Mouse (Mus musculus): Measurements from ENCODE around the gene Acot7. TPM values are rescaled to one million over a fixed set of nuclear protein-coding genes. Genes with fewer than 3 reads are reported as not detected.

The Acot7 gene
- polyA plus RNA-seq, 1 experiment from 2014 or later, result 276 TPM

DNA sequence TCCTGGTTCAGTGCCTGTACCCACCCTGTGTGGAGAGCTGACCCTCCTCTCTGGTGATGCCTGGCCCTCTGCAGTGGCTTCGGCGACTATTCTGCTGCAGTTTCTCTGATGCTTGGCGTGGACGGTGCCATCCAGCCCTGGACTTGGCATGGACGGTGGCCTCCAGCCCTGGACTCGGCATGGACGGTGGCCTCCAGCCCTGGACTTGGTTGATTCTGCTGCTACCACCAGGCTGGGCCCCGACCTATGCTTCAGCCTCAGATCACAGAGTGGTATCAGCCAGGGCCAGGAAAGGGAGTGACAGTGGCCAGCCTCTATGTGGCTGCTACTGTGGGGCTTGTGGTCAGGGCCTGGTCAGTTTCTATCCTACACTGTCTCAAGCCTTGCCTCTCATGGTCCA lies 66.0 kb downstream of the Acot7 start:
- ATAC-seq (ENCODE audit: low FRiP score, low TSS enrichment) (no peak), DNase-seq (no peak)
- WGBS, result 92% methylated on average over 8 of the region's 8 CpGs
- Histone ChIP-seq H3K4me1 (ENCODE audit: control insufficient read depth, insufficient read depth, low read length) (no peaks in the 10 kb centered on the region), H3K27me3 (ENCODE audit: control insufficient read depth, insufficient read depth, low read length) (no peaks in the 10 kb centered on the region), H3K36me3 (ENCODE audit: control insufficient read depth, insufficient read depth, low read length) (peaks cover 18% of the 10 kb centered on the region; the same call in 1 of the 2 replicates), H3K9ac (replicated peaks; ENCODE audit: low read length) (no peak overlapping the region), H3K9me3 (ENCODE audit: control insufficient read depth, low read length) (no peaks in the 10 kb centered on the region), H3K4me3 (replicated peaks; ENCODE audit: low read depth, low read length) (no peak overlapping the region), H3K4me2 (ENCODE audit: low read length) (no peak overlapping the region), H3K27ac (replicated peaks; ENCODE audit: low read depth, low read length) (no peak overlapping the region)

DNA sequence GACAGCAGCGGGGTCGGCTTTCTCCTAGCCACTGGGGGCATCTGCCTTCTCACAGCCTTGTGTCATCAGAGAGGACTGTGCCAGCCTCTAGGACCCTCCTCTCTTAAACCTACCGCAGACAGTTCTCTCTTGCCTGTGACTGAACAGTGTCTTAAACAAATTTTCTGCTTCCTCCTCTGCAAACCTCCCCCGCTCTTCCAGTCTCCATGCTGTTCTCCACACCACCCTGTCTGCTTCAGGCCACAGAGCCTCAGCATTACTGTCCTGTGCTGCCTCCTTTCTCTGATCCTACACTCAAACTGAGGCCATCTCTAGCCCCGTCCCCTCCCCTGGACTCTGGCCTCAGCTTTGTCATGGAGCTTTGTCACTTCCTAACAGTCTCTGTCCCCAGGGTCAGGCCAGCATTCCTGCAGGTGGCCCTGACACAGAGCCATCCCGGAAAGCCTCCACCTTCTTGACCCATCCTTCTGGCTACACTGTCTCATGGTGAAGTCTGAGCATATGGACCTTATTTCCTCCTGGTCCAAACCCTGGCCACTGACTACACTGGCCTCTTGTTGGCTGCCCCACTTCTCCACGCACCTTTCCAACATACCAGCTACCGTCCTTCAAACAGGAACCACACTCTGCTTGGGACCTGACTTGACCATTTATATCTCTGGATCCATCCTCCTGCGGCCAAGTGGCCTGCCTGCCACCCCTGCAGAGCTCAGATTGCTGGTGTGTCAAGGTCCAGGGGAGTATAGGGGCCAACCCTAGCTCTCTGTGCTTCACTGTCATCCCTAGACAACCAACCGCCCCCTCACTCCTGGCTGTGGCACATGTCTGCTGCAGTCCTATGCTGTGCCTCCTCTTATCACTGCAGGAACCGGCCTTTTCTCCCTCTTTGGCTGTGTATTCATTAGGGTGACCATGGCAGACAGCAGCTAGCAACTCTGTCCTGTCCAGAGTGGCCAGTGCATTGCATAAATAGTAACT lies 66.9 kb downstream of the Acot7 start:
- Histone ChIP-seq H3K4me1 (ENCODE audit: control insufficient read depth, insufficient read depth, low read length) (no peaks in the 10 kb centered on the region), H3K27me3 (ENCODE audit: control insufficient read depth, insufficient read depth, low read length) (no peaks in the 10 kb centered on the region), H3K9ac (replicated peaks; ENCODE audit: low read length) (no peak overlapping the region), H3K27ac (replicated peaks; ENCODE audit: low read depth, low read length) (no peak overlapping the region), H3K36me3 (ENCODE audit: control insufficient read depth, insufficient read depth, low read length) (peaks cover 20% of the 10 kb centered on the region; the same call in 1 of the 2 replicates), H3K4me2 (ENCODE audit: low read length) (no peak overlapping the region), H3K4me3 (replicated peaks; ENCODE audit: low read depth, low read length) (no peak overlapping the region), H3K9me3 (ENCODE audit: control insufficient read depth, low read length) (no peaks in the 10 kb centered on the region)
- WGBS, result 92% methylated on average over 11 of the region's 11 CpGs
- DNase-seq (no peak), ATAC-seq (ENCODE audit: low FRiP score, low TSS enrichment) (no peak)

DNA sequence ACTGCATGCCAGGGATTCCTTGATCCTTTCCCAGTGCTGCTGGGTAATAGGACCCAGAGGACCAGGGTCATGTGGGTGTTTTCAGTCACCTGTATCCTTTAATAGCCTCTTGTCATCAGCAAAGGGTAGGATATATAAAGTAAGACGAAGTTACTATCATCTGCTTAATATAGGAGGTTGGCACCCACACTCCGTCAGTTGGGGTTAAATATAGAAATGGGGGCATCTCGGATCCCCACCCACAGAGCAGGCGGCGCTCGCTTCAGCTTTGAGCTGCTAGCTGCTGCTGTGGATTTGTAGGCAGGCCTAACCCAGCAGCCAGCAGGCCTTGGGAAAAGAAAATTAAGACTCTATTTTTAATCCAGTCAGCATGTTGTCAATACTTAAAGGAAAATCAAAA lies 68.1 kb downstream of the Acot7 start:
- Histone ChIP-seq H3K4me1 (ENCODE audit: control insufficient read depth, insufficient read depth, low read length) (no peaks in the 10 kb centered on the region), H3K27ac (replicated peaks; ENCODE audit: low read depth, low read length) (no peak overlapping the region), H3K9me3 (ENCODE audit: control insufficient read depth, low read length) (no peaks in the 10 kb centered on the region), H3K9ac (replicated peaks; ENCODE audit: low read length) (no peak overlapping the region), H3K27me3 (ENCODE audit: control insufficient read depth, insufficient read depth, low read length) (no peaks in the 10 kb centered on the region), H3K4me2 (ENCODE audit: low read length) (no peak overlapping the region), H3K4me3 (replicated peaks; ENCODE audit: low read depth, low read length) (no peak overlapping the region), H3K36me3 (ENCODE audit: control insufficient read depth, insufficient read depth, low read length) (0 out of 2 replicates have a peak, but pooled peaks cover 11% of the 10 kb centered on the region)
- ATAC-seq (ENCODE audit: low FRiP score, low TSS enrichment), result no peak
- 88% methylated on average over 6 of the region's 6 CpGs for WGBS
- no peak for DNase-seq

DNA sequence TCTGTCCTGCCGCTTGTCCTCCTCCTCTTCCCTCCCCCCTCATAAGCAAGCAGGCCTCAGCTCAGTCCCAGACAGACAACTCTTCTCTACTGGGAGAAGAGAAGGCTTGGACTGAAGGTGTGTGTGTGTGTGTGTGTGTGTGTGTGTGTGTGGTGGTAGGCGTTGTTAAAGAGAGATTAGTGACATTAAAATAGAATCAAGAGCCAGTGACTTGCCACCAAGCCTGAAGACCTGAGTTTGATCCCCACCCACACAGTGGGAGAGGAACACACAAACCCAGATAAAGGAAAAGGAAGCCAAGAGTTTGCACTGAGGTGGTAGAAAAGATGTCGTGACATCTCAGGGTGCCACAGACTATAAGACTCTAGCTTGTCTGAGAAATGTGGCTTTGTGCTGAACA lies 69.3 kb downstream of the Acot7 start:
- H3K27me3 ChIP-seq (ENCODE audit: control insufficient read depth, insufficient read depth, low read length), result no peaks in the 10 kb centered on the region
- DNase-seq (no peak), ATAC-seq (ENCODE audit: low FRiP score, low TSS enrichment) (no peak)
- H3K9me3 ChIP-seq (ENCODE audit: control insufficient read depth, low read length), result no peaks in the 10 kb centered on the region
- H3K4me3 ChIP-seq (replicated peaks; ENCODE audit: low read depth, low read length), result no peak overlapping the region
- no peak overlapping the region for H3K4me2 ChIP-seq (ENCODE audit: low read length)
- WGBS, result 80% methylated on average over 3 of the region's 3 CpGs
- H3K36me3 ChIP-seq (ENCODE audit: control insufficient read depth, insufficient read depth, low read length), result 0 out of 2 replicates have a peak, but pooled peaks cover 3% of the 10 kb centered on the region
- H3K9ac ChIP-seq (replicated peaks; ENCODE audit: low read length), result no peak overlapping the region
- H3K4me1 ChIP-seq (ENCODE audit: control insufficient read depth, insufficient read depth, low read length), result no peaks in the 10 kb centered on the region
- no peak overlapping the region for H3K27ac ChIP-seq (replicated peaks; ENCODE audit: low read depth, low read length)

DNA sequence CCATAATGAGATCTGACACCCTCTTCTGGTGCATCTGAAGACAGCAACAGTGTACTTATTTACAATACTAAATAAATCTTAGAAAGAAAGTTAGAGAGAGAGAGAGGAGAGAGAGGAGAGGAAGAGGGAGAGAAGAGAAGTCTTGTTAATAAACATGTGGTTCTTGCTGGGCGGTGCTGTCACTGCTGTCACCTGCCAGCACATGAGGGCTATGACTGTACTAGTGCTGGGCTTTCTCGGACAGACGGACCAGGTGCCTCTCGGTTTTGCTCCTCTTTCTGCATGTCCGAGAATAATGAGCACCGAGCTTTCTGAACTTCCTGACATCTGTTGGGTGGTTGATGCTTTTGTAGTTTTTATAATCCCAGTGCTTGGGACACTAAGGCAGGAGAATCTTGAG lies 72.7 kb downstream of the Acot7 start:
- ATAC-seq (ENCODE audit: low FRiP score, low TSS enrichment), result no peak

DNA sequence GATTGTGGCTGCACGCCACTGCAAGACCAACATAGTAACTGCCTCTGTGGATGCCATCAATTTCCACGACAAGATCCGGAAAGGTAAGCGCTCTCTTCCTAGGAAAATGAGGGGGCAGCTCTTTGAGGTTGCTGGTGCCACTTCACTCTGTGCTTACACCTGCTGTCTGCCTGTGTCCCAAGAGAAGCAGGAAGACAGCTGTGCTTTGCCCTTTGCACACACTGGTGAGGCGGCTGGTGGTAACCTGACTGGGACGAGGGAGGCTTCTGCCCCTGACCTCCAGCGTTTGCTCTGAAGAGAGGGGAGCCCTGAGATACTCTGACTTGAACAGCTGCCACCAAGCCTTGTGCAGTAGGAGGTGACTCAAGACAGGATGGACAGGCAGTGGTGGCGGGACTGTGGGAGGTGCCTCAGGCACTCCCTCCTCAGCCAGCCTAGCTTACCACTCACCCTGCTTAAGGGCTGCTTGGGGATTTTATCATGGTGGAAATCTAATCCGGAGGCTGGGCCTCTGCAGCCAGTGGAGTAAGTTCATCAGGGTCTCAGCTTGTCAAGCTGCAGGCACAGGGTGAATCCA lies 75.3 kb downstream of the Acot7 start:
- Histone ChIP-seq H3K27ac (replicated peaks; ENCODE audit: low read depth, low read length) (no peak overlapping the region), H3K4me3 (replicated peaks; ENCODE audit: low read depth, low read length) (no peak overlapping the region), H3K4me2 (ENCODE audit: low read length) (no peak overlapping the region), H3K4me1 (ENCODE audit: control insufficient read depth, insufficient read depth, low read length) (no peaks in the 10 kb centered on the region), H3K9ac (replicated peaks; ENCODE audit: low read length) (no peak overlapping the region), H3K36me3 (ENCODE audit: control insufficient read depth, insufficient read depth, low read length) (peaks cover 11% of the 10 kb centered on the region), H3K9me3 (ENCODE audit: control insufficient read depth, low read length) (no peaks in the 10 kb centered on the region), H3K27me3 (ENCODE audit: control insufficient read depth, insufficient read depth, low read length) (no peaks in the 10 kb centered on the region)
- ATAC-seq (ENCODE audit: low FRiP score, low TSS enrichment), result no peak
- 82% methylated on average over 9 of the region's 9 CpGs for WGBS
- no peak for DNase-seq

More for the DNA sequence above, 72.7 kb downstream of the Acot7 start:
- no peak overlapping the region for H3K9ac ChIP-seq (replicated peaks; ENCODE audit: low read length)
- H3K27me3 ChIP-seq (ENCODE audit: control insufficient read depth, insufficient read depth, low read length), result no peaks in the 10 kb centered on the region
- H3K27ac ChIP-seq (replicated peaks; ENCODE audit: low read depth, low read length), result no peak overlapping the region
- WGBS, result 92% methylated on average over 6 of the region's 6 CpGs
- DNase-seq, result no peak
- no peak overlapping the region for H3K4me2 ChIP-seq (ENCODE audit: low read length)
- H3K4me1 ChIP-seq (ENCODE audit: control insufficient read depth, insufficient read depth, low read length), result no peaks in the 10 kb centered on the region
- no peaks in the 10 kb centered on the region for H3K9me3 ChIP-seq (ENCODE audit: control insufficient read depth, low read length)
- H3K4me3 ChIP-seq (replicated peaks; ENCODE audit: low read depth, low read length), result no peak overlapping the region
- H3K36me3 ChIP-seq (ENCODE audit: control insufficient read depth, insufficient read depth, low read length), result peaks cover 11% of the 10 kb centered on the region

DNA sequence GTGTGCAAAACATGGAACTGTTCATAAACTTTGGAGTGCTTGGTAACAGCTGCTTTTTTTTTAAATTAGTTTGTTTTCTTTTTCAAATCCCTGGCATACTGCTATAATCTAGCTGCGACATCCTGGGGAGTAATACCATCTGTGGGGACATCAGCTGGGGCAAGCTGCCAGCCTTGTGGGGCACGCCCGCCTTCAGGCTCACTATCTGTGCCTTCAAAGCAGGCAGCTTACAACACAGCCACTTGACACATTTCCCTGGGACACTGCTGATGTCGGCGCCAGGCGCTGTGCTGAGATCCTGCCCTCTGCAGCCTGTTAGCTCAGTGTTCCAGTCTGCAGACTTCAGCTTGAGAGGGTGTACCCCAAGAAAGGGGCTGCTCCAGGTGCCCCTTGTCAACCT lies 79.1 kb downstream of the Acot7 start:
- Histone ChIP-seq H3K27me3 (ENCODE audit: control insufficient read depth, insufficient read depth, low read length) (no peaks in the 10 kb centered on the region), H3K4me3 (replicated peaks; ENCODE audit: low read depth, low read length) (no peak overlapping the region), H3K36me3 (ENCODE audit: control insufficient read depth, insufficient read depth, low read length) (peaks cover 9% of the 10 kb centered on the region), H3K4me2 (ENCODE audit: low read length) (no peak overlapping the region), H3K9ac (replicated peaks; ENCODE audit: low read length) (no peak overlapping the region), H3K9me3 (ENCODE audit: control insufficient read depth, low read length) (no peaks in the 10 kb centered on the region), H3K4me1 (ENCODE audit: control insufficient read depth, insufficient read depth, low read length) (no peaks in the 10 kb centered on the region), H3K27ac (replicated peaks; ENCODE audit: low read depth, low read length) (no peak overlapping the region)
- 77% methylated on average over 6 of the region's 6 CpGs for WGBS
- DNase-seq (peak; percentile 39), ATAC-seq (ENCODE audit: low FRiP score, low TSS enrichment) (no peak)

DNA sequence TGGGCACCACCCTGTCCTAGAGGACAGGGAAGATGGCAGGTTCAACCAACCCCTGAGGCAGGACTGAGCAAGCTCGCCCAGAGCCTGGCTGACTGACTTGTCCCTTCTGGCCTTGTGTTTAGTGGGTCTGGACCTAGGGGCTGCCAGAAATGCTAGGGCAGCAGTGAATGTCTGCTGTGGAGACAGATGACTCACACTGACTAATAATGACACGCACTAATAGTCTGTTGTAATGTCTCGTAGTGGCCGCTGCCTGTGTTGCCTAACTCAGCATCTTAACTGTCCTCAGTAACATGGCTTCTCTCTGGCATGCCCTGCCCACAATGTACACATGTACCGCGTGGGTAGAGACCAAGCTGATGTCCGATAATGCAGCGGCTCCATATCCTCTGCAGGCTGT lies 82.5 kb downstream of the Acot7 start:
- Histone ChIP-seq H3K4me2 (ENCODE audit: low read length) (no peak overlapping the region), H3K9ac (replicated peaks; ENCODE audit: low read length) (no peak overlapping the region), H3K4me1 (ENCODE audit: control insufficient read depth, insufficient read depth, low read length) (no peaks in the 10 kb centered on the region), H3K27me3 (ENCODE audit: control insufficient read depth, insufficient read depth, low read length) (no peaks in the 10 kb centered on the region), H3K27ac (replicated peaks; ENCODE audit: low read depth, low read length) (no peak overlapping the region), H3K9me3 (ENCODE audit: control insufficient read depth, low read length) (no peaks in the 10 kb centered on the region), H3K4me3 (replicated peaks; ENCODE audit: low read depth, low read length) (no peak overlapping the region), H3K36me3 (ENCODE audit: control insufficient read depth, insufficient read depth, low read length) (peaks cover 13% of the 10 kb centered on the region; the same call in 1 of the 2 replicates)
- no peak for DNase-seq
- 94% methylated on average over 8 of the region's 8 CpGs for WGBS
- no peak for ATAC-seq (ENCODE audit: low FRiP score, low TSS enrichment)

Measured in midbrain, embryonic 14.5 days (tissue).